Mouse (Mus musculus): ENCODE measurements around the gene Cyb561.

- TF ChIP-seq CTCF (IDR thresholded peaks at IDR 0.05): no peak
- TF ChIP-seq POLR2A (IDR thresholded peaks at IDR 0.05; ENCODE audit: insufficient read depth, low read depth, low read length): no peak
Measured at GRCm38 (mm10) chr11:105967741-105968574, 14.8 kb upstream of the Cyb561 start, which contains the start of gene Ace.

Measured in heart, adult 2 months (tissue).